Mouse (Mus musculus) cerebellum, postnatal 14 days (tissue): ENCODE data around the gene Gm5798.
"Not testable (repeated sequence)": the region's sequence is repeated elsewhere in the genome, so short reads cannot be mapped to it uniquely, and the experiment has no call there.

Experiments
- DNase-seq, 2 experiments: peaks; one replicate each; pipeline ENCODE4 v3.0.0; 2021; ENCODE audit warnings: mixed read lengths in 2 of 2

Gm5798 gene

DNA sequence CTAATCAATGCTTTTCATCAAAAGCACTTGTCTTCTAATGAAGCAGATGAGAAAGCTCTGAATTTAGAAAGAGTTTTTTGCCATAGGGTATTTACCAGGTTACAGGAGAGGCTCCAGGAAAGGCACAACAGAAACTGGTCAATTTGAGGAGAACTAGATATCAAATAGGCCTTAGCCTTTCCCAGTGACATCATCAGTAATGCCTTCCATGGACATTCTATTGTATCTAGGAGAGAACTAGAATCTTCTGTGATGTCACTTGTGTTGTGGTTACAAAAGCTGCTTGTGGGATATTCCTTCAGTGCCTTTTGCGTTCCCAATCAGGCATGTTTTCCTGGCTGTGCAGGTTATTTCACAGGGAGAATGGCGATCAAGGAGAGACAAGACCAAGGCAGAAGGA is at the start of gene Gm5798:
TSS of gene Gm5798 (plus strand) at position 301 of the 400 bp plus-strand sequence.
- DNase-seq: not testable (repeated sequence)

- DNase-seq: not testable (repeated sequence)
Observed at GRCm38 (mm10) chr14:41386279-41386678, 37.9 kb downstream of the Gm5798 start, which contains the start of gene Gm7945. Gene Gm7945 (minus strand): TSS chr14:41386379.
